Mouse (Mus musculus): Measurements from ENCODE around the gene Ppp1r15b. TPM values are rescaled to one million over a fixed set of nuclear protein-coding genes. Genes with fewer than 3 reads are reported as not detected.

Gene Ppp1r15b
- polyA plus RNA-seq, 1 experiment from 2014 or later = 55.3 TPM

GRCm38 (mm10) chr1:133129471-133130221, 1.3 kb upstream of the Ppp1r15b start:
- Histone ChIP-seq H3K4me2 (ENCODE audit: low read depth, low read length) (peak overlapping the region; percentile 57), H3K4me3 (replicated peaks; ENCODE audit: low read length) (peak overlapping the region; percentile 100; the same call in 1 of the 2 replicates), H3K4me1 (ENCODE audit: control insufficient read depth, insufficient read depth, low read length) (peaks cover 11% of the 10 kb centered on the region; the same call in 1 of the 2 replicates), H3K9ac (ENCODE audit: low read length) (peak overlapping the region; percentile 46), H3K27me3 (ENCODE audit: control insufficient read depth, insufficient read depth, low read length) (no peaks in the 10 kb centered on the region), H3K9me3 (replicated peaks; ENCODE audit: control insufficient read depth, low read length) (no peaks in the 10 kb centered on the region), H3K27ac (ENCODE audit: low read length) (peak overlapping the region; percentile 99), H3K36me3 (ENCODE audit: control insufficient read depth, insufficient read depth, low read length) (no peaks in the 10 kb centered on the region)
- WGBS = 43% methylated on average over 16 of the region's 16 CpGs
- ATAC-seq (ENCODE audit: insufficient read depth, low FRiP score) = no peak

- WGBS = 0% methylated on average over 35 of the region's 35 CpGs
Measured at GRCm38 (mm10) chr1:133131561-133131905, 590 bp downstream of the Ppp1r15b start.

GRCm38 (mm10) chr1:133131936-133132335, 993 bp downstream of the Ppp1r15b start:
- Histone ChIP-seq H3K27me3 (ENCODE audit: control insufficient read depth, insufficient read depth, low read length) (no peaks in the 10 kb centered on the region), H3K36me3 (ENCODE audit: control insufficient read depth, insufficient read depth, low read length) (peaks cover 5% of the 10 kb centered on the region; the same call in 1 of the 2 replicates), H3K4me1 (ENCODE audit: control insufficient read depth, insufficient read depth, low read length) (peaks cover 17% of the 10 kb centered on the region; the same call in 1 of the 2 replicates), H3K4me2 (ENCODE audit: low read depth, low read length) (peak overlapping the region; percentile 96), H3K9ac (ENCODE audit: low read length) (peak overlapping the region; percentile 93), H3K9me3 (replicated peaks; ENCODE audit: control insufficient read depth, low read length) (no peaks in the 10 kb centered on the region), H3K4me3 (replicated peaks; ENCODE audit: low read length) (peak overlapping the region; percentile 100), H3K27ac (ENCODE audit: low read length) (peak overlapping the region; percentile 99)
- no peak for ATAC-seq (ENCODE audit: insufficient read depth, low FRiP score)
- WGBS = under 1% methylated on average over 11 of the region's 11 CpGs

More at GRCm38 (mm10) chr1:133131561-133131905, 590 bp downstream of the Ppp1r15b start:
- peak overlapping the region; percentile 100 for H3K4me3 ChIP-seq (replicated peaks; ENCODE audit: low read length)
- peak overlapping the region; percentile 93 for H3K9ac ChIP-seq (ENCODE audit: low read length)
- H3K4me1 ChIP-seq (ENCODE audit: control insufficient read depth, insufficient read depth, low read length) = peaks cover 17% of the 10 kb centered on the region; the same call in 1 of the 2 replicates
- no peaks in the 10 kb centered on the region for H3K9me3 ChIP-seq (replicated peaks; ENCODE audit: control insufficient read depth, low read length)
- peak overlapping the region; percentile 99 for H3K27ac ChIP-seq (ENCODE audit: low read length)
- H3K36me3 ChIP-seq (ENCODE audit: control insufficient read depth, insufficient read depth, low read length) = 0 out of 2 replicates have a peak, but pooled peaks cover 1% of the 10 kb centered on the region
- no peak for ATAC-seq (ENCODE audit: insufficient read depth, low FRiP score)
- H3K4me2 ChIP-seq (ENCODE audit: low read depth, low read length) = peak overlapping the region; percentile 96
- H3K27me3 ChIP-seq (ENCODE audit: control insufficient read depth, insufficient read depth, low read length) = no peaks in the 10 kb centered on the region

- no peak for ATAC-seq (ENCODE audit: insufficient read depth, low FRiP score)
- H3K9me3 ChIP-seq (replicated peaks; ENCODE audit: control insufficient read depth, low read length) = no peaks in the 10 kb centered on the region
- H3K36me3 ChIP-seq (ENCODE audit: control insufficient read depth, insufficient read depth, low read length) = peaks cover 12% of the 10 kb centered on the region; the same call in 1 of the 2 replicates
- no peaks in the 10 kb centered on the region for H3K27me3 ChIP-seq (ENCODE audit: control insufficient read depth, insufficient read depth, low read length)
- 4% methylated on average over 26 of the region's 26 CpGs for WGBS
- H3K4me1 ChIP-seq (ENCODE audit: control insufficient read depth, insufficient read depth, low read length) = peaks cover 21% of the 10 kb centered on the region; the same call in 1 of the 2 replicates
- peak overlapping the region; percentile 96 for H3K4me2 ChIP-seq (ENCODE audit: low read depth, low read length)
- H3K27ac ChIP-seq (ENCODE audit: low read length) = peak overlapping the region; percentile 99
- peak overlapping the region; percentile 100 for H3K4me3 ChIP-seq (replicated peaks; ENCODE audit: low read length)
- H3K9ac ChIP-seq (ENCODE audit: low read length) = peak overlapping the region; percentile 93
Measured at GRCm38 (mm10) chr1:133132388-133133326, 1.7 kb downstream of the Ppp1r15b start.

DNA sequence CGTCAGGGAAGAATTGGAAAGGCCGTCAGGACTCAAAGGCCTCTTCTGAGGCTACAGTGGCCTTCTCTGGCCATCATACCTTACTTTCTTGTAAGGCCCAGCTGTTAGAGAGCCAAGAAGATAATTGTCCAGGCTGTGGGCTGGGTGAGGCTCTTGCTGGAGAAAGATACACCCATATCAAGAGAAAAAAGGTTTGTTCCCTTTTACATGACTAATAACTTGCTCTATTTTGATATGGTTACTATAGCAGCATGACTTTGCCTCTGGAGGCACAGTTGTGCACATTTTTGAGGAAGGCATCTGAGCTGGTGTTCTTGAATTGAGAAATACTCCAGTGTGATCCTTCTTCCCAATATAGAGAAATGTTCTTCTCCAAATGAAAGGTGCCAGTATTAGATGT, 2.5 kb downstream of the Ppp1r15b start:
- H3K4me1 ChIP-seq (ENCODE audit: control insufficient read depth, insufficient read depth, low read length) = peaks cover 21% of the 10 kb centered on the region; the same call in 1 of the 2 replicates
- ATAC-seq (ENCODE audit: insufficient read depth, low FRiP score) = no peak
- H3K27me3 ChIP-seq (ENCODE audit: control insufficient read depth, insufficient read depth, low read length) = no peaks in the 10 kb centered on the region
- H3K36me3 ChIP-seq (ENCODE audit: control insufficient read depth, insufficient read depth, low read length) = peaks cover 18% of the 10 kb centered on the region; the same call in 1 of the 2 replicates
- peak overlapping the region; percentile 93 for H3K9ac ChIP-seq (ENCODE audit: low read length)
- peak overlapping the region; percentile 99; the same call in 1 of the 2 replicates for H3K27ac ChIP-seq (ENCODE audit: low read length)
- peak overlapping the region; percentile 96 for H3K4me2 ChIP-seq (ENCODE audit: low read depth, low read length)
- H3K9me3 ChIP-seq (replicated peaks; ENCODE audit: control insufficient read depth, low read length) = no peaks in the 10 kb centered on the region
- H3K4me3 ChIP-seq (replicated peaks; ENCODE audit: low read length) = peak overlapping the region; percentile 100
- WGBS = 5% methylated on average over 2 of the region's 2 CpGs

GRCm38 (mm10) chr1:133134071-133134470, 3.1 kb downstream of the Ppp1r15b start:
- peaks cover 21% of the 10 kb centered on the region; the same call in 1 of the 2 replicates for H3K4me1 ChIP-seq (ENCODE audit: control insufficient read depth, insufficient read depth, low read length)
- WGBS = 3% methylated on average over 4 of the region's 4 CpGs
- H3K4me3 ChIP-seq (replicated peaks; ENCODE audit: low read length) = peak overlapping the region; percentile 100
- H3K27me3 ChIP-seq (ENCODE audit: control insufficient read depth, insufficient read depth, low read length) = no peaks in the 10 kb centered on the region
- H3K36me3 ChIP-seq (ENCODE audit: control insufficient read depth, insufficient read depth, low read length) = peaks cover 25% of the 10 kb centered on the region; the same call in 1 of the 2 replicates
- H3K4me2 ChIP-seq (ENCODE audit: low read depth, low read length) = peak overlapping the region; percentile 96
- peak overlapping the region; percentile 2; the same call in 1 of the 2 replicates for H3K27ac ChIP-seq (ENCODE audit: low read length)
- no peaks in the 10 kb centered on the region for H3K9me3 ChIP-seq (replicated peaks; ENCODE audit: control insufficient read depth, low read length)
- no peak for ATAC-seq (ENCODE audit: insufficient read depth, low FRiP score)
- H3K9ac ChIP-seq (ENCODE audit: low read length) = peak overlapping the region; percentile 67

- Histone ChIP-seq H3K4me3 (replicated peaks; ENCODE audit: low read length) (peak overlapping the region; percentile 100), H3K4me2 (ENCODE audit: low read depth, low read length) (peak overlapping the region; percentile 96), H3K9me3 (replicated peaks; ENCODE audit: control insufficient read depth, low read length) (no peaks in the 10 kb centered on the region), H3K36me3 (ENCODE audit: control insufficient read depth, insufficient read depth, low read length) (peaks cover 28% of the 10 kb centered on the region; the same call in 1 of the 2 replicates), H3K4me1 (ENCODE audit: control insufficient read depth, insufficient read depth, low read length) (peaks cover 18% of the 10 kb centered on the region; the same call in 1 of the 2 replicates), H3K27ac (ENCODE audit: low read length) (no peak overlapping the region), H3K9ac (ENCODE audit: low read length) (peak overlapping the region; percentile 67), H3K27me3 (ENCODE audit: control insufficient read depth, insufficient read depth, low read length) (no peaks in the 10 kb centered on the region)
- 12% methylated on average over 4 of the region's 4 CpGs for WGBS
- no peak for ATAC-seq (ENCODE audit: insufficient read depth, low FRiP score)
Measured at GRCm38 (mm10) chr1:133134881-133135280, 3.9 kb downstream of the Ppp1r15b start.

DNA sequence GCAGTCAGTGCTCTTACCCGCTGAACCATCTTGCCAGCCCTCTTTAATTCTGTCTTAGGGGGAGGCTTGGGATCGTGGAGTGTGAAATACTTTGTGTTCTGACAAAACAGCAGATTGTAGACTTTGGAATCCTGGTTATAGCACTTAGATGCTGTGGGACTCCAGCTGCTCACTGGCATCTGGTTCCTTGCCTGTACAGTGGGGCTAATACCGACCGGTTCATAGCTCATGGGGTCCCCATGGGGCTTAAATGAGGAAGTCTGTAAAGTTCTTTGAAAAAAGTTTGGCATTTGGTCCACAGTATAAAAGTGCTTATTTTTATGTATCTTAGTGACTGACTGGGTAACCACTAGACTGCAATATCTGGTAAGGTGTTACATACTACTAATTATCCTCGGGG, 4.9 kb downstream of the Ppp1r15b start:
- H3K4me3 ChIP-seq (replicated peaks; ENCODE audit: low read length) = peak overlapping the region; percentile 100
- peak overlapping the region; percentile 56 for H3K9ac ChIP-seq (ENCODE audit: low read length)
- no peak overlapping the region for H3K27ac ChIP-seq (ENCODE audit: low read length)
- ATAC-seq (ENCODE audit: insufficient read depth, low FRiP score) = no peak
- H3K4me2 ChIP-seq (ENCODE audit: low read depth, low read length) = peak overlapping the region; percentile 96
- H3K27me3 ChIP-seq (ENCODE audit: control insufficient read depth, insufficient read depth, low read length) = no peaks in the 10 kb centered on the region
- peaks cover 10% of the 10 kb centered on the region; the same call in 1 of the 2 replicates for H3K4me1 ChIP-seq (ENCODE audit: control insufficient read depth, insufficient read depth, low read length)
- peaks cover 35% of the 10 kb centered on the region for H3K36me3 ChIP-seq (ENCODE audit: control insufficient read depth, insufficient read depth, low read length)
- no peaks in the 10 kb centered on the region for H3K9me3 ChIP-seq (replicated peaks; ENCODE audit: control insufficient read depth, low read length)
- 50% methylated on average over 5 of the region's 5 CpGs for WGBS
